Mouse (Mus musculus) activated CD4-positive, CD25-positive, alpha-beta regulatory T cell, adult 4 months (primary cell): ENCODE measurements at regions not wholly inside any gene's neighbourhood (a gene's known extent, or its start where the extent isn't known, plus 50 kb on each side); places are given as distances from the start of the nearest gene placed in this dataset.

Experiments
- ATAC-seq: one replicate; pipeline ENCODE4 v1.8.0; 2017

DNA sequence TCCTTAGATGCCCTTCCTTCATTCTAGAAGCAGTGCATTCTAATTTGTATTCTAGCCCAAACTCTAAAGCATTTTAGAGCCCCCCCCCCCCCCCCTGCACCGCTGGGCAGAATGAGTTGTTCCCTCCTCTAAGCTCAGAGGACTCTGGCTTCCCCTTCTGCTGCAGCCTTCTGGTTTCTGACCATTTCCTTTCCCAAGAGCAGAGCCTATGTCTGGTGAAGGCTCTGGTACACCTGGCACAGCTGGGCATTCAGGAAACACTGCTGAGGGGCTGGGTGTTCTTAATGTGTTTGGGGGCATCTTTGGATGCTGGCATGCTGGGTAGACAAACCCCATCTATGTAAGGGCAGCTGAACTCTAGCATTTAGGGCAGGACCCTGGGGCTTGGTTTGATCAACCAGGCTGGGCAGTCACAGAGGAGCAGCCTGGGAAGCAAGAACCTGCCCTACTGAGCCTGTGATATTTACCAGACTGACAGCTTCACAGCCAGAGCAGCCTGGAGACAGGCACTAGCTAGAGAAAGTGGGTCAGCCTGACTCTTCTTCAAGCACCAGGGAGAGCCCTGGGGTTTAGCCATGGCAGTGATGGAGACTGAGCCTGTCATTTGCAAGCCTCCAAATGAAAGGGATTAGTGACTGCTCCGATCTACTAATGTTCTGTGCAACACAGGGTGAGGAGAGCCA is 469.7 kb downstream of the Rps24 start:
- ATAC-seq, result no peak

DNA sequence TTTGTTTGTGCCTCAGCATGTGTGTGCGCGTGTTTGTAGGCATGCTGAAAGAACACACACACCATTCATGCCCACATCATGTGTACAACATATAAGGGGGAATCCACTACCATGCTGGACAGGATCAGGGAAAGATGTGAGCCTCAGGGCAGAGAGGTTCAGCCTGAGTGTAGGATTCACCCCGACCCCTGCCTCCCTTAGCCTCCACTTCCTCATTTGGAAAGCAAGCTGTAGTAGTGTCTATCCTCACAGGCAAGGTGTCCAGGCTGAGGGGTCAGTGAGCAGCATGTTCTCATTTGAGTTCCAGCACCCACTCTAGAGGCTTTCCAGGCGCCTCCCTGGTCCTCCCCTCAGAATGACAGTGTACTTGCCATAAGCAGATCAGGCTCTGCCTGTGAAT is 470.5 kb downstream of the Rps24 start:
- ATAC-seq, result no peak

DNA sequence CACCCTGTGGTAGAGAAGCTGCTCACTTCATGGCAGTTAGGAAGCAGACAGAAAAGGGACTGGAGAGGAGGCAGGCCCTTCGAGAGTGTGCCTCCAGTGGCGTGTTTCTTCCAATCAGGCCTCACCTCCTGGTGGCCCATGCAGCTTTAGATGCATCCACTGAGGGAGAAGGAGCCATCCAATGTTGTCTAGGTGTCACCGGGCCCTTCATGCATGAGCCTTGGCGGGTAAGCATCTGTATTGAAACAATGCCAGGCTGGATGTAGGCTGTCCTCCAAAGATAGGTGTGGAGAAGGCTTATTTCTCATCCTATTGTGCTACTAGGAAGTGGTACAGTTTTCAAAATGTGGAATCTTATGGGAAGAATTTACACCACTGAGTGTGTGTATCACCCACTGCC is 471.9 kb downstream of the Rps24 start:
- ATAC-seq, result no peak

DNA sequence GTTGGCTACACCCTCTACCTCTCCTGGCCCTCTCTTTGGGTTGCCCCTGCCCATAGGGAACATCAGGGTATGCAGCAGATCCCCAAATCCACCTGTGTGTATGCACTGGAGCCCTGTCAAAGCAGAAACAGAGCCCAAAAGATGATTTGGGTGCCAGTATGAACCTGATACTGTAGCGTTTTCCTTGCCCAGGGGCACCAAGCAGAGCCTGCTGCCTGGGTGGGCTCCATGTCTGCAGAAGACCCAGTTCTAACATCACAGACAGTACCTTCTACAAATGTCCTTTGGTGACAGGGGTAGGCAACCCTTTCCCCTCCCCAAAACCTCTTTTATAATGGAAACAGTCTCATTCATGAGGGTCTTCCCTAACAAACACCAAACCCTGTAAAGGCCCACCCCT is 472.5 kb downstream of the Rps24 start:
- no peak for ATAC-seq

DNA sequence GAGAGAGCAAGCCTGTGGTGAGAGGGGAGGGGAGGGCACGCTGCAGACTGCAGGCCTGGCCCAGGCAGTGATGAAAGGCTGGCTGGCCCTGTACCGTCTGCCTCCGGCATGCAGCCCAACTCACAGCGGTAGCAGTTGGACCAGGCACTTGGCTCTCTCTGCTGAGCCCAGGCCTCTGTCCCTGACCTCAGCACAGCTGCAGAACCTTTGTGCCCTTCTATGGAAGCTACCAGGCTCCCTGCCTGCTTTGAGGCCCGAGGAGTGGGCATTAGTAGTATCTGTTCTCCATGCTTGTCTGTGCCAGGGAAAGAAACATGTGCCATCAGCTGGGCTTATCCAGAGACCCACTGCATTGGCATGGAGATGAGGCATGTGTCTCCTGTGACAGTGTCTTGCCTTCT is 473.2 kb downstream of the Rps24 start:
- ATAC-seq, result no peak

DNA sequence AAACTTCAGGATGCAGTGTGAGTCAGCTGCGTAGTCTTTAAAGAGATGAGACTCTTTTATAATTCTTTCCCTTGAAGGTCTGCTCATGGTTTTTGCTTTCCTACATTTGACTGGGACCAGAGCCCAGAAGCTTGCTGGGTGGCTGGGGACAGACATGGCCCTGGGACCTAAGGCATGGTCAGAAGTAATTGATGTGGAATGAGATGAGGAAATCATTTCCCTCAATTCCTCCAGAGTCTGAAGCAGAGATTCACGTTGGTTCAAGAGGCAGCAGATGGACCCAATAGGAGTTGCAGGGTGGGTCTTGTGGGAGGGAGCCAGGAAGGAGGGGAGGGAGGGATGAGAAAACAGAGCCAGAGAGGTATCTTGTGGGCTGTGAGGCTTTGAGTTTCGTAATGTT is 473.9 kb downstream of the Rps24 start:
- ATAC-seq, result no peak

DNA sequence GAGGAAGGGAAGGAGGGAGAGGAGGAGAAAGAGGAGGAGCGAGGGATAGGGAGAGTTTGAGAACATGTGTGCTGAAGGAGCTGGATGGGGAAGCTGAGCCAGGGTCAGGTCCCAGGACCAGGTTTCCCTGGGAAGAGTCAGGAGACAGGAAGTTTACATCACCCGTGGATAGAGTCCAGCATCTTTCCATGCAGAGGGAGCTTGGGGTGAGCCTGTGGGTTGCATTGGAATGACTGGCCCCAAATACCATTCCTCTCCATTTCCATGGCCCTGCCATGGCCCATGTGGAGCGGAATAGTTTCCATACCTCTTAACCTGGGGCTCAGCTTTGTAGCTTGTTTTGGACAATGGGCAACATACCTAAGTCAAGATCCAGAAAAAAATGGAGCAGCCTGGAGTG is 474.8 kb downstream of the Rps24 start:
- no peak for ATAC-seq

DNA sequence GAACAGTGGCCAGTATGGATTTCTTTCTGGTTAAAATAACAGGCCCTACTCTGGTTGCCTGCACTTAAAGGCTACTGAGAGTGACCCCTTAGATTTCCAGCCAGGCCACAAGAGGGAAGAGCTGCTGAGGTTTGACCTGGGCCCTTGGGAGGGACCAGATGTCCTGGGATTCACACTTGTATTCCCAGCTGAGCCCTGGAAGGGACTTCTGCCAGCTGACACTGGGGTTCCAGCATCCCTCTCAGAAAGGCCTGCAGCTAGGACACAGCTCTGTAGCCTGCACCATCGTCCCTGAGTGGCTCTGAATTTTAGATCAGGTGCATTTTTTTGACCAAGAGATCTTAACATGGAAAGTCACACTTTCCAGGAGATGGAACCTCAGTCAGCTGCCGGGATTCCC is 482.7 kb downstream of the Rps24 start:
- ATAC-seq, result no peak

DNA sequence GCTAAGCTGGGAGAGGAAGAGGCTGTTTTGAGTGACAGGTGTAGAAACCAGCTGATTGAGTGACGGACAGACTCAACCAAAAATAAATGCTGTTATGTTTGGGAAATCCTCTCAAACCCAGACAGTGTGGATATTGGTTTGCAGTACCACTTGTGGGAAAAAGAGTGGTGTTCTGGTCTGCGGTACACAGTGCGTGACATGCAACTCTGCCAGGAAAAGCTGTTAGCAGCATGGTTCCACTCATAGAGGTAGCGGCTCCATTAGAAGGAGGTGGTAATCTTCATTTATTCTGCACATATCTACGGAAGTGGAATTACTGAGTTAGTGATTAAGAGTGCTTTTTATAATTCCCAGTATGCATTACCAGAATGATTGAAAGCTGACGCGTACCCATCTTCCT is 485.4 kb downstream of the Rps24 start:
- no peak for ATAC-seq

DNA sequence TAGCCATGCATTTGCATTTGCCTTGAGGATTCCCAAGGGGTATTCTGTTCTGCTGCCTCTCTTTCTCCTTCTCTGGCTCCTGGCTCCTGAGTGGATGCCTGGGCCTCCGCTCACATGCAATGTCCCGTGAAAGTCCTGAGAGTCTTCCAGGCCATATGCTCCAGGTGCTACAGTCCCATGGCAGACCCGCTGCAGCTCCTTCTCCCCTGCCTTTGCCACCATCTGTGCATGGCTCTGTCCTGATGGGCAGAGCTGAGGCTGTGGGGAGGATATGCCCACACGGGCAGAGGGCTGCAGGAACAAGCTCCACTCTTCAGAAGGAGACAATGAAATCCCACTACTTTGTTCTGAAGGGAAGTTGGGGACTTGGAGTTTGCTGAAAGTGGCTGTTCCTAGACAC is 485.9 kb upstream of the Zmiz1 start:
- ATAC-seq, result no peak

DNA sequence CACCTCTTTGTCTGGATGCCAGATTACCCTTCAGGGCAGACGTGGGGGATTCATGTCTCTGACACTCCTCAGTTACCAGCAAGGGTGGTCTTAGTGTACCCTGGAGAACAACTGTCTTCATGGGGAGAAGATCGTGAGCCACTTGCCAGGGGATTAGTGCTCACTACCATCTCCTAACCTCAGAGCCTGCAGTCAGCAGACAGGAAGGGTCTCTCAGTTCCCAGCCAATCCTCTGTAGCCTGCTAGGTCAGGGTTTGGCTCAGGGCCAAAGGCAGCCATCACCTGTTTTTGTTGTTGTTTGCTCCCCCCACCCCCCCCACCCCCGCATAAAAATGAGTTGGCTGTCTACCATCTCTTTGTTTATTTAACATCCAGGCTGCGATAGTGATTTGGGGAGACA is 485.4 kb upstream of the Zmiz1 start:
- no peak for ATAC-seq

DNA sequence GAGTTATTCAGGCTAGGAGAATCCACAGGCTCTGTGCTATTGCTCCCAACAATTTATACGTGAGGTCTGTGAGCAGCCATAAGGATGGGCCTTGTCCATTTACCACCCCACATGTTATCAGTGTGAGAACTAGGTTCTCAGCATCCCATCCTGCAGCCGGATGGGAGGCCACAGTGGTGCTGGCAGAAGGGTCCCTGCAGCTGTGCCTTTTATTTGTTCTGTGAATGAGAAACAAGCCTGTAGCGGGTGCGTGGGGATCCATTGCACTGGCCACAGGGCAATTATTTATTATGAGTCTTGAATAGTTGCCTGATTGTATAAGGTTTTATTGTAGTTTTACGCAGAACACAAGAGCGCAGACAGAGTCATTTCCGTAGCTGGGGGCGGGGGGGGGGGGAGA is 476.5 kb upstream of the Zmiz1 start:
- ATAC-seq, result no peak

DNA sequence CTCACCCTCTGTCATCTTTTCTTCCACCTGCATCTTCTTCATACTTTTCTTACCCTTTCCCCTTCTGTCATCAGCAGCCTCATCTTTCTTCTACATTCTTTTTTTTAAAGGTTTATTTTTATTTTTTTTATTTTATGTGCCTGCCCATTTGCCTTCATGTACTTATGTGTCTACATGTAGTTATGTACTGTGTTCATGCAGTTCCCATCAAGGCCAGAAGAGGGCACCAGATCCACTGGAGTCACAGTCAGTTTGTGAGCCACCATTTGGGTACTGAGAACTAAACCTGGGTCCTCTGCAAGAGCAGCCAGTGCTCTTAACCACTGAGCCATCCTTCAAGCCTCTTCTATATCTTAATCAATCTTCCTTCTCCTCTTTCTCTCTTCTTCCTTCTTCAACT is 475.7 kb upstream of the Zmiz1 start:
- ATAC-seq, result no peak

DNA sequence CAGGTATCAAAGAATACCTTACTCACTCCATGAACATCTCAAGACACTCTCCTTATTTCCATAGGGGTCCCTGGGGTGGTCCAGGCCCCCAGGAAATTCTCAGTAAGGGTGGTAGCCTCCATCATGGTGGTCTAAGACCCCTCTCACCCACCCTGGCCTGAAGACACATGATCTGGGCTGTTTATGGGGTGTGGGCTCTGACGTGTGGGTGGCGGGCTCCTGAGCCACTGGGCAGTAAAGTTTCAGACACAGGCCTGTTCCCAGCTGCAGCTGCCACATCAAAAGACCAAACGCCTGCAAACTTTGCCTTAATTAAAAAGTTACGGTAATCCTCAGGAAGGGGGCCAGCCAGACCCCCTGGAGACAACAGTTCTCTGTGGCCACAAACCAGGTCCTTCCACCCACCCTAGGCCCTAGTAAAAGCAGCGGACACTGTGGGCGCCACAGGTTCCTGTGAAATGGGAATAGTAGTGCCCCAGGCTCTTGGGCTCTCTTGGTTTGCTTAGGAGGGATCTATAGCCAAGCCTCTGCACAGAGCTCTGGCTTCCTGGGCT is 473.1 kb upstream of the Zmiz1 start:
- ATAC-seq, result no peak

DNA sequence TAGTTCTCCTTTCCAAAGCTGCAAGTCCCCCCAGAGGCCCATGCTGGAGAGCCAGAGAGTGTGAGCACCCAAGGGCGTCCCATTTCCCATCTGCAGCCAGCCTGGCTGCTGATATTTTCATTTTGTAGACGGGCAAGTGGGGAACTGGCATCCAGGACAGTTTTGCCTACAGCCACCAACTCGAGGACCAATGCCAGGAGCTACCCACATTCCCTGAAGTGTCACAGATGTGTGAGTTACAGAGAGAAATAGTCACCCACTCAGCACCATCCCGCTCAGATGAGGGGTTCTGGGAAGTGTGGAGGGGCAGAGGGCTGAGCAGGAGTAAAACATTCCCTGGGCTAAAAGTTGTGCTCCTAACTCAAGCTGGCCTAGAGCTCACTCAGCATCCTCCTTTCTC is 472.6 kb upstream of the Zmiz1 start:
- no peak for ATAC-seq

DNA sequence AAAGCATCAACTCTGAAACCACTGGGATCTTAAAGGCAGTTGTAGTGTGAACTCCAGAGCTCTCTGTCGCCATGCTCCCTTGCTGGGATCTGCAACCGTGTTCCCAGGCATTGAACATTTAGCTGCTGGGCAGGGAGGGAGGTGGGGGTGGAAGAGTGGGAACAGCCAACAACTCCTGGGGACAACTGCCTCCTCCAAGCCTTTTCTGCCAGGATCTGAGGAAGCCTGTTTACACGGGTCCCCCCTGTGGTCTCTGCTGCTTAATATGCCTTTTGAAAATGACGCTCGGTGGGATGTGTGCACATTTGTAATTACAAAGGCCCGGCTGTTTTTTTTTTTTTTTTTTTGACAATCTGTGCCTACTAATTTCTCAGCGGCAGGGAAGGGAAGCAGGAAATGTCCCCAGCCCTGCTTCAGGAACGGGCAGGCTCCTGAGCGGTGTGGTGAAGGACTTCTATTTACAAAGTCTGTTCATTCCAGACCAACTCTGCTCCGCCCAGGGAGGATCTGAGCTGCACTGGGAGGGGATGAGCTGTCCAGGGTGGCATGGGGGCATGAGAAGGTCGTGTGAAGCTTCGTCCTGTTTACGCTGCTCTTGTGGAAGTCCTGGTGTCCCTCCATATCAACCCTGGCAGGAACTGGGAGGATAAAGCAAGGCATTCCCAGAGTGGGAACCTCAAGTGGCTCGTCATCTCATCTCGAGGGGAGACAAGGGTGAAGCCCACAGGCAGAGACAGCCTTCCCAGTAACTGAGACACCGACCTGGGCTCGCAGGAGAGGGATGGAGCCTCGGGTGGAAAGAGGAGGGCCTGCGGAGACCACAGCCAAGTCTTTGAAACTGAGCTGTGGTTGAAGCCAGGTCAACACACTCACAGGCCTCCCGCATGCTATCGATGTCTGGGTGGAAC is 465.0 kb upstream of the Zmiz1 start:
- ATAC-seq, result no peak

DNA sequence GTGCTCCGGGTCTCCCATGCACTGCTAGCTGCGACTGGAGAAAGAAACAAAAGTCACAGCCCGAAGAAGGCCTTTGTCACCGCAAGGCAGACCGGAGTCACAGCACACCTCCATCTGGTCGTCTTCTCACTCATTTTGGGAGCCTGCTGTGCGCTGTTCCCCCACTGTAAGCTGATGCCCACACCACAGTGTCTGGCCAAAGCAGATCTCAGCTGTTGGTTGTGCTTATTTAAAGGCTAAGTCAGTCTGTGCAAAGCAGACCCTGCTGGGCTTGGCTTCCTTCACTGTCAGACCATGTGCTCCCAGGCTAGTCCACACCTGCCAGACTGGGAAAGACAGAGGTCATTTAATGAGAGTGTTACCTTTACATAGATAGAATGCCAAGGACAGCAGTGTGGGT is 463.8 kb upstream of the Zmiz1 start:
- no peak for ATAC-seq

DNA sequence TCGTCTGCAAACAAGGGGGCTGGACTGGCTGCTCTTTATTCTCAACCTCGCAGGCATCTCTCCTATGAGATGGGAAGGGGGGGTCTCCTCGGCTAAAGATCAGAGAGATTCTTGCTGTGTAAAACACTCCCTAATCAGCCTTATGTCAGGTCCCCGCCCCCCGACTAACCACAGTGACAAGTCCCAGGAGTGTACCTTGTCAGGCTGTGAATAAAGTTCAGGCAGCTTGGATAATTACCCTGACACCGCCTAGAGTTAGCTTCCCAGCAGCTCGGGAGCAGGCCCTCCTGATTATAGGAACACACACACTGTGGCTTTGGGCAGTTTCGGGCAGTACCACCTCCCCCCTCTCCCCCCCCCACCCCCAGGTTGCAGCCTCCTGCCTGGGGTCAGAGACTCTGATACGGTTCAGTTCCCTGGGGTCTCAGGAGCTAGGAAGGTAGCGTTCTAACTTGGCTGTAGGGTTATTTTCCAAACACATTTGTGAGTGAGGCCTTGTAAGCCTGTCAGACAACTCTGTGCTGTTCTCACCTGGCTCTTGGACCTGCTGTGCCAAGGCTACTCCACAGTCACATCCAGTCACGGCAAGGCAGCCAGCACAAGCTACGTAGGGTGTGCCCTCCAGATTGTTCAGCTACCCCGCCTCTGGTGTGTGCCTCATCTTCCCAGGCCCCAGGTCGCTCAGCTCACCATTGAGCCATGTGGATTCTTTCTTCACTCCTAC is 461.0 kb upstream of the Zmiz1 start:
- ATAC-seq, result no peak

DNA sequence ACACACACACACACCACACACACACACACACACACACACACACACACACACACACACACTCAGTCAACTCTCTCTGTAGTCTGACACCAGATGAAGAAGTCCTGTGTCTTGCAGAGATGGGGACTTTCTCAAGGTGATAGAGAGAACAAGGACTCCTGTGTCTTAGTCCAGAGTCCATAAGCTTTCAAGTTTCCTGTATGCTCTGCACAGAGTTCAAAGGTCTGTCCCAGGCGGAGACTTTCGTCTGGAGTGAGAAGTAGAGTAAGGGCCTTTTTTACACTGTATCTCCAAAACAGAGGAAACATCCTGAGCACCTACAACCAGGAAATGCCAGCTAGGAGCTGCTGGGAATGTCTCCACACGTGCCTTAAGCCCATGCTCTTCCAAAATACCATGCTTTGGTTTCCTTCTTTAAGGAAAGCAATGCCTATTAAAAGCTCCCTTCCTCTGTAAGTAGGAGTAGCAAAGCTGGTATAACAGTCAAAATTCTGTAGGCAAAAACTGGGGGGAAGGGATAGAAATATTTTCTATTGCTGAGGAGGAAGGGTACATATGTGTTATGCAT is 459.9 kb upstream of the Zmiz1 start:
- ATAC-seq, result no peak

DNA sequence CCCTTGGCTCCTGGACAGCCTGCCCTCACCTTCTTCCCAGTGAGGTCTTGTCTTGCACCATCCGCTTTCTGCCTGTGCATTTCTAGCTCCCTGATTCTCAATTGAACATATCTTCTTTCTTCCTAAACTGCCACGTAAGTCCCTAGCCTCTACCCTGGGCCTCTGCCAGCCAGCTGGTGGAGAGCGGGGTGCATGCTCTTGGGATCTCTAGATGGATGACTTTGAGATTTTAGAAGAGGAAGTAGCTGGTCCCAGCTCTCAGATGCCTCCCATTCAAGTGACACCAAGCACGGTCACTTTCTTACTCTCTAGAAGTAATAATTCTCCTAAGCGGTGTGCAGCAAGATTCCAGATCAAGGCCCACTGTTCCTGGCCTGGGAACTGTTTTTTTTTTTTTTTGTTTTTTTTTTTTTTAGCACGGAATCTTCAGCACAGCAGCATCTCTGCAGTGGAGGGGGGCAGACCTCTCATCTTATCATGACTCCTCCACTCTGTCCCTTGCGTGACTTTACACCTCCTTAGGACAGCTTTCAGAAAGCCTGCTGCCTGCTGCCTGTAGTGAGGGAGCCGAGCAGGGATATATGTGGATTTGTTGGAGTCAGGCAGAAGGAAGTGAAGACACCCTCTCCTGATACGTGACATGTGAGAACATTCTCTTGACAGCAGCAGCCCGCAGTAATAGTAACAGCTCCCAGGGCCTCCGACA is 453.6 kb upstream of the Zmiz1 start:
- no peak for ATAC-seq

DNA sequence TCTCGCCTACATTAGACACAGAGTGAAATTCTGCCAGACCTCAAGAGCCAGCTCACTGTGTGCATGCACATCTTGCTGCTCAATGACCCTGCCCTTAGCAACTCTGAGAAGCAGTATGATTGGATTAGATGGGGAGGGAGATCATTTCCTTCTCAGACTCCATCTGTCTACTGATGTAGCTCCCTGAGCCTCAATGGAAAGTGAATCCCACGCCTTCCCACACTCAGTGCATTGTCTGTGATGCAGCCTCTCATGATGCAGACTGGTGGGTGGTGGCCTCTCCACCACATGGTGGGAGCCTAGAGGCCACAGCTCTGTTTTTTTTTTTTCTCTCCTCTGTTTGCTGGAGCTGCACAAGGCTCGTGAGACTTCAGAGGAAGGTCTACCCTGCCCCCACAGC is 447.1 kb upstream of the Zmiz1 start:
- no peak for ATAC-seq
